Mouse (Mus musculus) stomach, embryonic 14.5 days (tissue): ENCODE results near the gene Adam15. TPM values are rescaled to one million over a fixed set of nuclear protein-coding genes. Genes with fewer than 3 reads are reported as not detected.

Experiments used
- ATAC-seq: fragments of 200-750 bp; cut with Nextera tagmentation; 2 replicates; pipeline ENCODE4 v1.8.0; 2017; ENCODE audit warnings: low read depth, moderate TSS enrichment; ENCODE audit not compliant: insufficient number of reproducible peaks, insufficient read depth, low FRiP score
- H3K27ac ChIP-seq: fragments of 300-500 bp; sonication (generic); 2 replicates; pipeline ENCODE4 v1.5.1; 2014; ENCODE audit warnings: mild to moderate bottlenecking, low read length, moderate library complexity, mixed read lengths
- H3K27me3 ChIP-seq: fragments of 300-500 bp; sonication (generic); 2 replicates; pipeline ENCODE4 v1.6.1; 2014; ENCODE audit warnings: low read length, control low read depth, mixed read lengths; ENCODE audit not compliant: control insufficient read depth, insufficient read depth
- H3K36me3 ChIP-seq: fragments of 300-500 bp; sonication (generic); 2 replicates; pipeline ENCODE4 v1.6.1; 2014; ENCODE audit warnings: mild to moderate bottlenecking, control low read depth, low read length, moderate library complexity, mixed read lengths; ENCODE audit not compliant: control insufficient read depth, insufficient read depth
- H3K4me1 ChIP-seq: fragments of 300-500 bp; sonication (generic); 2 replicates; pipeline ENCODE4 v1.6.1; 2014; ENCODE audit warnings: low read length, control low read depth, mixed read lengths; ENCODE audit not compliant: control insufficient read depth, insufficient read depth
- H3K4me2 ChIP-seq: fragments of 300-500 bp; sonication (generic); replicated peaks from 2 replicates; pipeline ENCODE4 v1.6.1; 2014; ENCODE audit warnings: low read depth, low read length, control low read depth
- H3K4me3 ChIP-seq: fragments of 300-500 bp; sonication (generic); 2 replicates; pipeline ENCODE4 v1.5.1; 2014; ENCODE audit warnings: low read depth, low read length, control low read depth
- H3K9ac ChIP-seq: fragments of 300-500 bp; sonication (generic); replicated peaks from 2 replicates; pipeline ENCODE4 v1.6.1; 2014; ENCODE audit warnings: low read depth, mild to moderate bottlenecking, control low read depth, low read length, moderate library complexity, mixed read lengths
- H3K9me3 ChIP-seq: fragments of 300-500 bp; sonication (generic); 2 replicates; pipeline ENCODE4 v1.6.1; 2016; ENCODE audit warnings: low read depth, low read length, control low read depth; ENCODE audit not compliant: control insufficient read depth
- WGBS: fragments of 180-500 bp; shearing (Covaris S2); extraction: QIAGEN DNeasy Blood & Tissue Kit; methylation state at CpG from one replicate; pipeline ENCODE4 v1.1.7; 2014; 5-methylcytosine and 5-hydroxymethylcytosine counted together
- polyA plus RNA-seq: library from polyadenylated mRNA; unstranded; fragments of >200 nt; fragmentation: Nextera tagmentation; extraction: Ambion mirVana; gene quantifications from 2 replicates; pipeline ENCODE4 v1.2.1, GENCODE M21; 2014

The Adam15 gene
- polyA plus RNA-seq, 1 experiment from 2014 or later: 27.9 TPM

GRCm38 (mm10) chr3:89321183-89322130 lies 28.3 kb downstream of the Adam15 start:
- no peaks in the 10 kb centered on the region for H3K9me3 ChIP-seq
- H3K27ac ChIP-seq: no peak overlapping the region
- H3K36me3 ChIP-seq: no peaks in the 10 kb centered on the region
- no peak; the same call in 1 of the 2 replicates for ATAC-seq
- peaks cover 15% of the 10 kb centered on the region; the same call in 1 of the 2 replicates for H3K27me3 ChIP-seq
- peak overlapping the region; percentile 52 for H3K4me3 ChIP-seq
- 0% methylated on average over 60 of the region's 66 CpGs for WGBS
- H3K4me2 ChIP-seq: peak overlapping the region; percentile 89
- peak overlapping the region; percentile 37; the same call in 1 of the 2 replicates for H3K9ac ChIP-seq
- peaks cover 40% of the 10 kb centered on the region for H3K4me1 ChIP-seq

DNA sequence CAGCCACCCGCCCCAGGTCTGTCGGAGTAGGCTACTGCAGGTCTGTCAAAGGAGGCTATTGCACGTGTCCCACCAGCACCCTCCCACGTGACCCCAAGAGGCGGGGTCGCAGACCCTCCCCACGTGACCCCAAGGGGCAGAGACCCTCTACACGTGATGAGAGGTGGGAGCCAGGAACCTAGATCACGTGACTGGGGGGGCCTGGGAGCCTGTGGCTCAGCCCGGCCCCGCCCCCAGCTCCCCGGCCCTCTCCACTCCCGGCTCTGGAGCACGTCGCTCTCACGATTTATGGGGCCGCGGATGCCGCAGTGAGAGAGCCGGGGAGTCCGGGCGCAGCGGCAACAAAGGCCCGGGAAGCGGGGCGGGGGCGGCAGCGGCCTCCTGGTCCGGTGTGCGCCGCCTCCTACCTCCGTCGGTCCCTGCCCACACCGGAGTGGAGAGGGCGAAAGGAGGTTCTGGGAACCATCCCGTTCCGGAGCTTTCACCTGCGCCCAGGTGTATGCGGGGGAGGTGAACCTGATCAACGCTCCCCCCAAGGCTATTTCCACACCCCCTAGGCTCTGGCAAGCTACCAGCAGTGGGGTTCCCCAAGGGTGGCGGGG lies 29.1 kb downstream of the Adam15 start:
- no peak for ATAC-seq

GRCm38 (mm10) chr3:89319591-89320350 lies 30.0 kb downstream of the Adam15 start:
- Histone ChIP-seq H3K4me2 (peak overlapping the region; percentile 89), H3K27me3 (peaks cover 15% of the 10 kb centered on the region; the same call in 1 of the 2 replicates), H3K9me3 (no peaks in the 10 kb centered on the region), H3K4me3 (peak overlapping the region; percentile 52), H3K9ac (peak overlapping the region; percentile 38; the same call in 1 of the 2 replicates), H3K27ac (no peak overlapping the region), H3K36me3 (no peaks in the 10 kb centered on the region), H3K4me1 (peaks cover 56% of the 10 kb centered on the region)
- WGBS: 1% methylated on average over 58 of the region's 58 CpGs
- no peak for ATAC-seq

More for the DNA sequence above, 29.1 kb downstream of the Adam15 start:
- Histone ChIP-seq H3K27me3 (peaks cover 15% of the 10 kb centered on the region; the same call in 1 of the 2 replicates), H3K27ac (0 out of 2 replicates have a peak overlapping the region, but pooled peaks have one; percentile 27), H3K9ac (peak overlapping the region; percentile 37; the same call in 1 of the 2 replicates), H3K4me2 (peak overlapping the region; percentile 89), H3K4me3 (peak overlapping the region; percentile 52), H3K36me3 (no peaks in the 10 kb centered on the region), H3K9me3 (no peaks in the 10 kb centered on the region), H3K4me1 (peaks cover 48% of the 10 kb centered on the region)
- under 1% methylated on average over 36 of the region's 41 CpGs for WGBS

DNA sequence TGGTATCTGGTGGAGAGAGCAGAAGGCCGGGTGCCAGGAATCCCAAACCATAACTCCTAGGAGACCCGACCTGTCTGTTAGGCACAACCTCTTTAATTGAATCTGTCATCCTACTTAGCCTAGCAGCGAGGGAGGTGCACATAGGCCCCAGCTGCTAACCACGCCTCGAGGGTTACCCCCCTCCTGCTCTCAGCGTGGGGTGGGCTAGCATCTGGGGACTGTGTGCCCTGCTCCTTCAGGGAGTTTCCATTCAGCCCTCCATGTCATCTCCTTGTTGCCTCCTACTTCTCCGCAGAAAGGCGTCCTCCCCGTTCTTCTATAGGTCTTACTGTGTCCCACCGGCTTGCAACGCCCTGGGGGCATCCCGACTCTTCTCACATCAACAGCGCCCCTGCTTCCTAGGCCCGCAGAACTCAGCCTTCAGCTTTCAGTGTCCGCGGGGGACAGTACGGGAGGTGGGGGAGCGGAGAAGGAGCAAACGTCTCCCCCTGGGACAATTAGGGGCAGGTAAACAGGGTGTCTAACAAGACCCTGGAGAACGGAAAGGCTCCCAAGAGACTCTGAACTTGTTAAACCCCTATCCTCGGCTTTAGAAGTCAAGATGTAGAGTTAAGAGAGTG lies 30.7 kb downstream of the Adam15 start:
- Histone ChIP-seq H3K4me1 (peaks cover 59% of the 10 kb centered on the region), H3K27me3 (peaks cover 15% of the 10 kb centered on the region; the same call in 1 of the 2 replicates), H3K4me3 (peak overlapping the region; percentile 52), H3K9ac (peak overlapping the region; percentile 38; the same call in 1 of the 2 replicates), H3K36me3 (no peaks in the 10 kb centered on the region), H3K9me3 (no peaks in the 10 kb centered on the region), H3K4me2 (peak overlapping the region; percentile 89), H3K27ac (no peak overlapping the region)
- no peak for ATAC-seq
- WGBS: 15% methylated on average over 21 of the region's 21 CpGs

GRCm38 (mm10) chr3:89318316-89318715 lies 31.5 kb downstream of the Adam15 start:
- WGBS: 72% methylated on average over 8 of the region's 8 CpGs
- H3K9me3 ChIP-seq: no peaks in the 10 kb centered on the region
- H3K4me2 ChIP-seq: no peak overlapping the region
- no peak overlapping the region for H3K27ac ChIP-seq
- H3K4me3 ChIP-seq: no peak overlapping the region
- peaks cover 59% of the 10 kb centered on the region for H3K4me1 ChIP-seq
- H3K27me3 ChIP-seq: peaks cover 15% of the 10 kb centered on the region; the same call in 1 of the 2 replicates
- H3K36me3 ChIP-seq: no peaks in the 10 kb centered on the region
- ATAC-seq: no peak
- H3K9ac ChIP-seq: no peak overlapping the region

GRCm38 (mm10) chr3:89317246-89317645 lies 32.5 kb downstream of the Adam15 start:
- Histone ChIP-seq H3K9ac (no peak overlapping the region), H3K36me3 (no peaks in the 10 kb centered on the region), H3K27me3 (peaks cover 15% of the 10 kb centered on the region; the same call in 1 of the 2 replicates), H3K4me1 (peaks cover 57% of the 10 kb centered on the region), H3K9me3 (no peaks in the 10 kb centered on the region), H3K4me2 (no peak overlapping the region), H3K27ac (no peak overlapping the region), H3K4me3 (no peak overlapping the region)
- ATAC-seq: no peak
- WGBS: 52% methylated on average over 6 of the region's 6 CpGs

DNA sequence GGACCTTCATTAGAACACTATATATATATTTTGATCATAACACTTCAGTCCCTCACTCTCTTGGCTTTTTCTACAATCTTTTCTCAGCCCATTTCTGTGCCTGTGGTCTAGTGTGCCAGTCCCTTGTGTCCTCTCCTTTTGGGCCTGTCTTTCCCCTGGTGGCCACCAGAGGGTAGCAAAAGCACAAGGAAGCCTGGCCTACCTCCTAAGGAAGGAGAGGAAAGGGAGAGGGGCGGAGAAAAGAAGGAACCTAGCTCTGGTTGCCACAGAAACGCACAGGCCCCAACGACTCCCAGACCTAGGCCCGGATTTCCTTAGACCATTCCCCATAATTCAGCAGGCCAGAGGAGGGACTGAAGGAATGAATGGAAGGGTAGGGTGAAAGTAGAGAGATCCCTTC lies 33.0 kb downstream of the Adam15 start:
- WGBS: 0% methylated on average over 4 of the region's 4 CpGs
- peak overlapping the region; percentile 29; the same call in 1 of the 2 replicates for H3K4me3 ChIP-seq
- no peaks in the 10 kb centered on the region for H3K9me3 ChIP-seq
- peaks cover 53% of the 10 kb centered on the region for H3K4me1 ChIP-seq
- H3K9ac ChIP-seq: no peak overlapping the region
- H3K27ac ChIP-seq: no peak overlapping the region
- H3K27me3 ChIP-seq: peaks cover 15% of the 10 kb centered on the region; the same call in 1 of the 2 replicates
- ATAC-seq: peak; percentile 34; the same call in 1 of the 2 replicates
- peak overlapping the region; percentile 69; the same call in 1 of the 2 replicates for H3K4me2 ChIP-seq
- H3K36me3 ChIP-seq: no peaks in the 10 kb centered on the region
